Mouse (Mus musculus): ENCODE measurements around the gene Brsk2. TPM values are rescaled to one million over a fixed set of nuclear protein-coding genes. Genes with fewer than 3 reads are reported as not detected.

Brsk2 gene
- polyA plus RNA-seq, 1 experiment from 2014 or later = 0.40 TPM

- Histone ChIP-seq H3K9ac (no peak overlapping the region), H3K27ac (ENCODE audit: poor library complexity, severe bottlenecking) (no peak overlapping the region), H3K4me2 (no peak overlapping the region), H3K9me3 (replicated peaks) (no peaks in the 10 kb centered on the region), H3K4me1 (replicated peaks) (peaks cover 29% of the 10 kb centered on the region), H3K27me3 (replicated peaks) (no peaks in the 10 kb centered on the region), H3K4me3 (no peak overlapping the region), H3K36me3 (no peaks in the 10 kb centered on the region; the same call in 1 of the 2 replicates)
- WGBS = 78% methylated on average over 2 of the region's 2 CpGs
- 0 out of 2 replicates have a peak, but pooled peaks have one; percentile 23 for ATAC-seq (ENCODE audit: insufficient number of reproducible peaks, low FRiP score)
Measured at GRCm38 (mm10) chr7:142034198-142034597, 84.6 kb downstream of the Brsk2 start.

DNA sequence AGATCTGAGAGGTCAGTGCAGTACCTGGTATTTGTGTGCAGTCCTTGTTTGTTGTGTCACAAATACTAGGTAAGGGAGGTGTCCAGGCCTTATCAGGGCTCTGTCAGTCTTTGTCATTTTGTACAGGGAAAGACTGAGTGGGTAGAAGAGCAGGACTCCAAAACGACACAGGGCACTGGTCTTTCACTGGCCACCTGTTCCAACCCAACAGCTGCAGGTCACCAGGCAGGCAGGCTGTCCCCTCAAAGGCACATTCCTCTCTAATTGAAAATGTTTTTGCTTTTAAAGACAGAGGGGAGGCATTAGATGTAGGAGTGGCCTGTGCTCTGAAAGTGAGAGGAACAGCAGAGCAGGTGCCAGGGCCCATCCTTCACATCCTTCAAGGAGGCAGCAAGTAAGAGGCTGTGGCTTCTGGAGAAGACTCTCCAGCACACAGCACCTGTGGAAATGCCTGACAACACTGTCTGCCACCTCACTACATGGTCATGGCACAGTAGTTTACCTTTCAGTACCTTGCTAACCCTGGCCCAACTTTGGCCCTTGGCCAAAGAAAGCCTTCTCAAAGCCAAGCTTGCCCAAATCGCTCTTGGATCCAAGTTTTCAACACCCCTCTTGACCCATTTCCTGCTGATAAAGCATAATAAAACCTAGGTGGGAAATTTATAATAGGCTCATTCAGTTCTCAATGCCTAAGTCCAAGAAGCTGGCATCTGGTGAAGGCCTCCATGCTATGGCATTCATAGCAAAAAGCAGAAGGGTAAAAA, 85.7 kb downstream of the Brsk2 start:
- ATAC-seq (ENCODE audit: insufficient number of reproducible peaks, low FRiP score) = no peak
- no peaks in the 10 kb centered on the region; the same call in 1 of the 2 replicates for H3K36me3 ChIP-seq
- H3K9me3 ChIP-seq (replicated peaks) = no peaks in the 10 kb centered on the region
- H3K4me2 ChIP-seq = no peak overlapping the region
- H3K9ac ChIP-seq = no peak overlapping the region
- WGBS = 56% methylated on average over 2 of the region's 2 CpGs
- no peak overlapping the region for H3K4me3 ChIP-seq
- no peaks in the 10 kb centered on the region for H3K27me3 ChIP-seq (replicated peaks)
- H3K4me1 ChIP-seq (replicated peaks) = peaks cover 38% of the 10 kb centered on the region
- no peak overlapping the region for H3K27ac ChIP-seq (ENCODE audit: poor library complexity, severe bottlenecking)

DNA sequence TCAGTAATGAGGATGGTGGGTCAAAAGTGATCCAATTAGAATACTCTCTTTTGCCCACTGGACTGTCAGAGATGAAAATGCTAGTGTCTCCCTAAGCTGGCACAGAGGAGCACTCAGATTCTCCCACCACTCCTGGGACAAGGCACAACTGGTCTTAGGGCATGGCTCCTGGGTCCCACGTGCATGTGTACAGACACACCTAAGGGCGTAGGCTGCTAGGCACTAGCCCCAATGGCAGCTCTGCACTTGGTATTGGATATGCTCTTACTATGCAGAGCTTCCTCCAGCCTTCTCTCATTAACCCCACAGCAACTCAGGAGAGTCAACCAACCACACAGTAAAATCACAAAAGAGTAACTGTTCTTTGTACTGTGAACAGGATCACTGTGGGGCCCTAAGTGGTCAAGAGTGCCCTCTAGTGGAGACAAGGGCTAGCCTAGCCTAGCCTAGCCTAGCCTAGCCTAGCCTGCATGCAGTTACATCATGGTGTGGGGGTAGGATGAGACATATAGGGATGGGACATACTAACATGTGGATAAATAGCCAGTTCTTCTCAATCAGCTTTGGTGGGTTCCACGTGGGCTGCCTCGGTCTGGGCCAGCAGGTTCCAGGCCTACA, 88.1 kb downstream of the Brsk2 start:
- no peaks in the 10 kb centered on the region for H3K27me3 ChIP-seq (replicated peaks)
- no peak overlapping the region for H3K9ac ChIP-seq
- H3K27ac ChIP-seq (ENCODE audit: poor library complexity, severe bottlenecking) = no peak overlapping the region
- no peak overlapping the region for H3K4me3 ChIP-seq
- H3K4me2 ChIP-seq = no peak overlapping the region
- 0 out of 2 replicates have a peak, but pooled peaks have one; percentile 58 for ATAC-seq (ENCODE audit: insufficient number of reproducible peaks, low FRiP score)
- H3K4me1 ChIP-seq (replicated peaks) = peaks cover 44% of the 10 kb centered on the region
- H3K9me3 ChIP-seq (replicated peaks) = no peaks in the 10 kb centered on the region
- 73% methylated on average over 4 of the region's 4 CpGs for WGBS
- H3K36me3 ChIP-seq = no peaks in the 10 kb centered on the region

- H3K4me2 ChIP-seq = no peak overlapping the region
- no peak overlapping the region for H3K9ac ChIP-seq
- 86% methylated on average over 3 of the region's 3 CpGs for WGBS
- H3K4me3 ChIP-seq = no peak overlapping the region
- H3K9me3 ChIP-seq (replicated peaks) = no peaks in the 10 kb centered on the region
- H3K27ac ChIP-seq (ENCODE audit: poor library complexity, severe bottlenecking) = no peak overlapping the region
- no peak for ATAC-seq (ENCODE audit: insufficient number of reproducible peaks, low FRiP score)
- H3K4me1 ChIP-seq (replicated peaks) = peaks cover 29% of the 10 kb centered on the region
- H3K36me3 ChIP-seq = 0 out of 2 replicates have a peak, but pooled peaks cover 3% of the 10 kb centered on the region
- no peaks in the 10 kb centered on the region for H3K27me3 ChIP-seq (replicated peaks)
Measured at GRCm38 (mm10) chr7:142040756-142041155, 91.2 kb downstream of the Brsk2 start.

GRCm38 (mm10) chr7:142045344-142045743, 95.8 kb downstream of the Brsk2 start:
- Histone ChIP-seq H3K36me3 (peaks cover 9% of the 10 kb centered on the region), H3K4me3 (no peak overlapping the region), H3K27ac (ENCODE audit: poor library complexity, severe bottlenecking) (no peak overlapping the region), H3K4me1 (replicated peaks) (peaks cover 23% of the 10 kb centered on the region), H3K4me2 (no peak overlapping the region), H3K9ac (no peak overlapping the region), H3K9me3 (replicated peaks) (no peaks in the 10 kb centered on the region), H3K27me3 (replicated peaks) (no peaks in the 10 kb centered on the region)
- 71% methylated on average over 2 of the region's 2 CpGs for WGBS
- no peak for ATAC-seq (ENCODE audit: insufficient number of reproducible peaks, low FRiP score)

GRCm38 (mm10) chr7:142045932-142046331, 96.4 kb downstream of the Brsk2 start:
- Histone ChIP-seq H3K4me3 (no peak overlapping the region), H3K9ac (no peak overlapping the region), H3K4me2 (no peak overlapping the region), H3K27ac (ENCODE audit: poor library complexity, severe bottlenecking) (no peak overlapping the region), H3K36me3 (peaks cover 9% of the 10 kb centered on the region), H3K4me1 (replicated peaks) (peaks cover 26% of the 10 kb centered on the region), H3K27me3 (replicated peaks) (no peaks in the 10 kb centered on the region), H3K9me3 (replicated peaks) (no peaks in the 10 kb centered on the region)
- 74% methylated on average over 1 of the region's 1 CpGs for WGBS
- ATAC-seq (ENCODE audit: insufficient number of reproducible peaks, low FRiP score) = no peak

- Histone ChIP-seq H3K27ac (ENCODE audit: poor library complexity, severe bottlenecking) (no peak overlapping the region), H3K27me3 (replicated peaks) (no peaks in the 10 kb centered on the region), H3K4me2 (no peak overlapping the region), H3K9me3 (replicated peaks) (no peaks in the 10 kb centered on the region), H3K4me3 (no peak overlapping the region), H3K4me1 (replicated peaks) (peaks cover 18% of the 10 kb centered on the region; the same call in 1 of the 2 replicates), H3K9ac (no peak overlapping the region), H3K36me3 (peaks cover 21% of the 10 kb centered on the region)
- ATAC-seq (ENCODE audit: insufficient number of reproducible peaks, low FRiP score) = no peak
Measured at GRCm38 (mm10) chr7:142050536-142050935, 101.0 kb downstream of the Brsk2 start.

Small RNA genes lying within 50 kb of the gene (microRNA-seq; reads per million reads assigned to microRNA genes)
- gene Mir3104 = not detected

Other genes starting within 250 kb of the Brsk2 start
- not detected in 2 replicates for gene Muc5ac, start 160.8 kb upstream of the Brsk2 start, polyA plus RNA-seq (2016; fragmentation: Nextera tagmentation; extraction: Ambion mirVana)
- gene Muc5b, start 110.7 kb upstream of the Brsk2 start, polyA plus RNA-seq (2016; fragmentation: Nextera tagmentation; extraction: Ambion mirVana) = 0.06 TPM in 2 replicates
- gene Tollip, start 31.2 kb upstream of the Brsk2 start, polyA plus RNA-seq (2016; fragmentation: Nextera tagmentation; extraction: Ambion mirVana) = 41.1 and 41.3 TPM in 2 replicates
- gene Mob2, start 111.3 kb downstream of the Brsk2 start, polyA plus RNA-seq (2016; fragmentation: Nextera tagmentation; extraction: Ambion mirVana) = 42.7 and 43.6 TPM in 2 replicates
- gene Dusp8, start 146.1 kb downstream of the Brsk2 start, polyA plus RNA-seq (2016; fragmentation: Nextera tagmentation; extraction: Ambion mirVana) = 17.7 and 17.8 TPM in 2 replicates
- gene Gm45618, start 171.0 kb downstream of the Brsk2 start, polyA plus RNA-seq (2016; fragmentation: Nextera tagmentation; extraction: Ambion mirVana) = not detected in 2 replicates
- not detected in 2 replicates for gene Gm39115, start 186.3 kb downstream of the Brsk2 start, polyA plus RNA-seq (2016; fragmentation: Nextera tagmentation; extraction: Ambion mirVana)
- gene Gm45337, start 194.9 kb downstream of the Brsk2 start, polyA plus RNA-seq (2016; fragmentation: Nextera tagmentation; extraction: Ambion mirVana) = not detected in 2 replicates
- gene Gm29735, start 207.4 kb downstream of the Brsk2 start, polyA plus RNA-seq (2016; fragmentation: Nextera tagmentation; extraction: Ambion mirVana) = not detected in 2 replicates
- gene Gm4553, start 216.0 kb downstream of the Brsk2 start, polyA plus RNA-seq (2016; fragmentation: Nextera tagmentation; extraction: Ambion mirVana) = not detected in 2 replicates
- gene Krtap5-2, start 226.3 kb downstream of the Brsk2 start, polyA plus RNA-seq (2016; fragmentation: Nextera tagmentation; extraction: Ambion mirVana) = not detected in 2 replicates
- not detected in 2 replicates for gene Gm10153, start 240.6 kb downstream of the Brsk2 start, polyA plus RNA-seq (2016; fragmentation: Nextera tagmentation; extraction: Ambion mirVana)